Mouse (Mus musculus): ENCODE measurements around the gene Dhdh.

Dhdh gene

DNA sequence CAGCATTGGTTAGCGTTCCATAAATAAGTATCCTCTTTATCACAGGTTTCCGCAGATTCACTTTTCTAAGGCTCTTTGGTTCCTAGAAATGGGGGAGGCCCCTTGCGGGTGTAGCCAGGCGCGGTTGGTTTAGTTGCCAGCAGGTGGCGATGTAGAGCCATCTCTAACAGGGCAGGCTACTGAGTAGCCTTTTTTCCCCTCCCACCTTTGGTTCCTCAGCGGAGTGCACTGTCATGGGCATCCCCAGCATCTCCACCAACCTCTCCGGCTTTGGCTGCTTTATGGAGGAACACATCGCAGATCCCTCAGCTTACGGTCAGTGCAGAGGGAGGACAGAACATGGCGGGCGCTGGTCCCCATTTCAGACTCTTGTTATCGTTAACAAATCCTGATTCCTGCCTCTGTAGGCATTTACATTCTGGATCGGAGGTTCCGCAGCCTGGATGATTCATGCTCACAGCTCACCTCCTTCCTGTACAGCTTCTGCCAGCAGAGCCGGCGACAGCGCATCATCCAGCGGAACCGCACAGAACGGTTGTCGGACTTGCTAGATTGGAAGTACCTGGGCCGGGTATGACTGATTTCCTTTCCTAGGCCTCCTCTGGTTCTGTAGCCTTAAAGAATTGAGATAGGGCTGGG lies 37.1 kb downstream of the Dhdh start:
- DNase-seq (ENCODE audit: low spot score in 2 of 2) = peak; percentile 74 to 76

DNA sequence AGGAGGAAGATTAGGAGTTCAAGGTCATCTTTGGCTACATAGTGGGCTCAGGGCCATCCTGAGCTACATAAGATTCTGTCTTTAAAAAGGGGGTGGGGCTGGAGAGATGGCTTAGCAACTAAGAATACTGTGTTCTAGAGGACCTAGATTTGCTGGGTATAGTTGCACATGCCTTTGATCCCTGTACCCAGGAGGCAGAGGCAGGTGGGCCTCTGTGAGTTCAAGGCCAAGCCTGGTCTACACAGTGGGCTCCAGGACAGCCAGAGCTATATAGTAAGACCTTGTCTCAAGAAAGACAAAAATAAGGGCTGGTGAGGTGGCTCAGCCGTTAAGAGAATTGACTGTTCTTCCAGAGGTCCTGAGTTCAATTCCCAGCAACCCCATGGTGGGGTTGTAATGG lies 38.6 kb downstream of the Dhdh start:
- DNase-seq (ENCODE audit: low spot score in 2 of 2) = no peak

DNA sequence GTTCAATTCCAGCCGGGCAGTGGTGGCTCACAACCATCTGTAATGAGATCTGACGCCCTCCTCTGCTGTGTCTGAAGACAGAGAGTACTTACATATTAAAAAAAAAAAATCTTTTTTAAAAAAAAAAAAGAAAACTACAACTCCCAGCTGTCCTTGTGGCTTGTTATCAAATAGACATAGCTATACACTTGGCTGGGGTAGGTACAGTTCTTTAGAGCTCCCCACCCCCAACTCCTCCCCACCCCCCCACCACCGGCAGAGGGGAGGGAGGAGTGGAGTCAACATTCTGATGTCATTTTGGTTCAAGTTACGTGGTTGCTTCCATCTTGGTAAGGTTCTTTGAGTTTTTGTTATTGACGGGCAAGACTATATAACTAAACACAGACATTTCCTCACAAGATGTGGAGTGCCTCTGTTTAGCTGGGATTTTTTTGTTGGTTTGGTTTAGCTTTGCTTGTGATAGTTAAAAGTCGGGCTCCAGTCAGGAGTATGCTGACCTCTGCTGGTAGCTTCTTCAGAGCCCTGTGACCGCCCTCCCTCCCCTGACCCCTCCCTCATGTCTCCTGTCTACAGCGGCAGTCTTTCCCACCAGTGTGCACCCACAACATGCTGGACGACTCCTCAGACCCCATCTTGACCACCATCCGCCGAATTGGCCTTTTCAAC lies 41.1 kb downstream of the Dhdh start:
- DNase-seq (ENCODE audit: low spot score in 2 of 2) = no peak

DNA sequence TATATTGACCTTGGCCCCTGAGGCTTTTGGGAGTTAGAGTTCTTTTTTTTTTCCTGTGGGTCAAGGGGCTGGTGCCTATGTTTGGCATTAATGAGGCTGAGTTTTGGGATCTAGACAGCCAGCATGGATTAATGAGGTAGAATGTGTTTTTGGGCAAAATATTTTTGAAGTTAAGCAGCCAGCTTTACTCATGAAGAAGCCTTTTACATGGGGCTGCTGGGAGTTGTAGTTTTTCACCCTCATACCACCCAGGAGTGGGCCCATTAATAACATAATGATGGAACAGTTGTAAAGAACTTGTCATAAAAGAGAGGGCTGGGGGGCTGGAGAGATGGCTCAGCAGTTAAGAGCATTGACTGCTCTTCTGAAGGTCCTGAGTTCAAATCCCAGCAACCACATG lies 42.0 kb downstream of the Dhdh start:
- no peak for DNase-seq (ENCODE audit: low spot score in 2 of 2)

DNA sequence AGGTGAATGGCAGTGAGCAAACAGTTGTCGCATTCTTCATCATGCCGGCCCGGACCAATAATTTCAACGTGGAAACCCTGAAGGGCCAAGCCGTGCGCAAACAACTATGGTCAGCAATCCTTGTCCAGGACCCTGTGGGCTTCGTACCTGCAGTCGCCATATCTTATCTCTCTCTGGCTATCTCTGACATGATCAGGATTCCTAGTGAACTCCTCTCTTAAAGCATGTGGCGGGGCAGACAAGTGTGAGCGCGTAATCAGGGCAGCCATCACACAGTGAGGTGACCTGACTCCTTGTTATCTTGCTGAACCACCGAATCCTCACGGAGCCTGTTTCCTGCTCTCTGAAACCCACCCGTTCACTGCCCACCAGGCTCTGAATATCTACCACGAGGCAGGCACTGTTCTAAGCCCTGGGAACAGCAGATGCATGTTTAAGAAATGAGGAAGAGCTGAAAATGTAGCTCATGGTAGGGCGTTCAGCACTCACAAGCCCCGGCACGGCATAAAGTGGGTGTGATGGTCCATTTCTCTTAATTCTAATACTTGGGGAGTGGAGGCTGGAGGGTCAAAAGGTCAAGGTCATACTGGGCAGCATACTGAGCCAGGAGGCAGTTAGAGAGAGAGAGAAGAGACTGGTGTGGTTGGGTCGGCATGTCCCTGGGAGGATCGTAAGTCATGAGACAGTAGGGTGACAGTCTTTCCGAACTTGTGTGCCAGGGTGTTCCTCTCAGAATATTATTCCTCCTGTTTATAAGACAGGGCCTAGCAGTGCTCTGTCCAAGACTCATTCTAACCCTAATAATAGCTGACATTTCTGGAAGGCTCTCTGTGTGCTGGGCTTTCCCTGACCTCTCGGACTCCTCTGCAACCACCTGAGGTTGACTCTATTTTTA lies 44.8 kb downstream of the Dhdh start:
- no peak for DNase-seq (ENCODE audit: low spot score in 2 of 2)

DNA sequence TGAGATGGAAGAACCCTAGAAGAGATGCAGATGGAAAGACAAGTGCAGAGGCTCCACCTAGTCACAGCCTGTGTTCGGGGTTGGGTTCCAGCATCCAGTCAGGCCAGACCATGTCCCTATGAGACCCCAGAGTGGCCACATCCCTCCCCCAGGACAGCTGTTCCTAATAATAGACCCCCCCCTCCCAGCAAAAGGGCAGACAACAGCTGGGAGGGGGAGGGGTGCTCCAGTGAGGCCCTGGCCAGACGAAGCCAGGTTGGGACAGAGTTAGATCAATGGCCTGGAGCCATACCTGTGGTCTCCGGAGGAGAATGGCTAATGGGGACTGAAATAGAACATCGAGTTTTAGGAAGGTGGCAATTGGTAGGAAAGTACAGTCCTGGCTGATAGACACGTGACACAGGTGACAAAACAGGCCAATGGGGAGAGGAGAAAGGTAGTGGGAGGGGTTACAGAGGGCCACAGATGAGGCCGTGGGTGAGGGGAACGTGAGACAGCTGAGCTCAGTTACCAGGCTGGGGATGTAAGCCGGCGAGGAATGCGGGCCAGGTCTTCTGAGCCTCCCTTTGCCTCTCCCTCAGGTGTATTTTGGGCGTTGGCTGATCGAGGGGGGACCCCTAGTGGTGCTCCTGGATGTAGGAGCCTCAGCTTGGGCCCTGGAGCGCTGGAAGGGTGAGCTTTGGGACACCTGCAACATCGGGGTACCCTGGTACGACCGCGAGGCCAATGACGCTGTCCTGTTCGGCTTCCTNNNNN lies 50.9 kb downstream of the Dhdh start, which contains the start of gene Ruvbl2:
TSS of gene Ruvbl2 (minus strand) at position 576 of the 756 bp plus-strand sequence.
- DNase-seq (ENCODE audit: low spot score in 2 of 2) = no peak

DNA sequence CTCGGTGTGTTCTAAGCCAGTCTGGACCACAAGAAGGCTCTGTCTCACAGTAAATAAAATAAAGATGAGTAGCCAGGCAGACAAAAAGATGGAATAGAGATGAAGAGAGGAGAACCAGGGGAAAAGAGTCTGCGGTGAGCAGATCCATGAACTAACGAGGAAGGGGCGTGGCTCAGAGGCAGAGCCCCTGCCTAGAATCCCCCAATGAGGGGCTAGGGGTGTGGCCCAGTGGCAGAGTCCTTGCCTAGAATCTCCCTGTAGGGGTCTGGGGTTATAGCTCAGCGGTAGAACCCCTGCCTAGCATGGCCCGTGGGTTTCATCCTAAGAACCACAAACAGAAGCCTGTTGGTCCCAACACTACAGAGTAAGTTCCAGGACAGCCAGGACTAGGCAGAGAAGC lies 51.6 kb downstream of the Dhdh start:
- no peak for DNase-seq (ENCODE audit: low spot score in 2 of 2)

DNA sequence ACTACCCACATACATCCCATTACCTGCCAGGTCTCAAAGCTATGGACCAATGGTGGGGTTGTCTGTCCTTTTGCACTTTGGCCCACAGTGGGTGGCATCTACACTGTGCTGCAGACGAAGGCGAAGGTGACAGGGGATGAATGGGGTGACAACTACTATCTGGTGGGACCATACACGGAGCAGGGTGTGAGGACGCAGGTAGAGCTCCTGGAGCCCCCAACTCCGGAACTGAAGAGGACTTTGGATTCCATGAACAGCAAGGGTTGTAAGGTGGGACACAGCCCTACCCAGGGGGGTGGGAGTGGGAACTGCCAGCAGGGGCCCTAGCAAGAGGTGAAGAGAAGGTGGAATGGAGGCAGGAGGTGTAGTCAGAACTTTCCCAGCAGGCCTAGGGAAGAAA lies 52.2 kb downstream of the Dhdh start:
- DNase-seq (ENCODE audit: low spot score in 2 of 2) = no peak

DNA sequence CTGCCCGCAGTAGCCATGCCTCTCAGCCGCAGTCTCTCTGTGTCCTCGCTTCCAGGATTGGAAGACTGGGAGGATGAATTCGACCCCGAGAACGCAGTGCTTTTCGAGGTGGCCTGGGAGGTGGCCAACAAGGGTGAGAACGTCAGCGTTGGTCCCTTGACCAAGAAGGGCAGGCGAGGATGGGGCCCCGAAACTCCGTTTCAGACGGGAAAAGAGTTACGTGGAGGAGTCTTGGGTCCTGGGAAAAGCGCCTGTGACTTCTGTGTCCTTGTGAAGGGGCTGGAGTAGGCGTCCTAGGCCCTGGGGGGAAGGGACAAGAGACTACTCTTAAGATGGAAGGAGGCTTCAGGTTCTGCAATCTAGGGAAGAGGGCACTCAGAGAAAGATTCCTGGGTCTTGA lies 53.6 kb downstream of the Dhdh start:
- no peak for DNase-seq (ENCODE audit: low spot score in 2 of 2)

DNA sequence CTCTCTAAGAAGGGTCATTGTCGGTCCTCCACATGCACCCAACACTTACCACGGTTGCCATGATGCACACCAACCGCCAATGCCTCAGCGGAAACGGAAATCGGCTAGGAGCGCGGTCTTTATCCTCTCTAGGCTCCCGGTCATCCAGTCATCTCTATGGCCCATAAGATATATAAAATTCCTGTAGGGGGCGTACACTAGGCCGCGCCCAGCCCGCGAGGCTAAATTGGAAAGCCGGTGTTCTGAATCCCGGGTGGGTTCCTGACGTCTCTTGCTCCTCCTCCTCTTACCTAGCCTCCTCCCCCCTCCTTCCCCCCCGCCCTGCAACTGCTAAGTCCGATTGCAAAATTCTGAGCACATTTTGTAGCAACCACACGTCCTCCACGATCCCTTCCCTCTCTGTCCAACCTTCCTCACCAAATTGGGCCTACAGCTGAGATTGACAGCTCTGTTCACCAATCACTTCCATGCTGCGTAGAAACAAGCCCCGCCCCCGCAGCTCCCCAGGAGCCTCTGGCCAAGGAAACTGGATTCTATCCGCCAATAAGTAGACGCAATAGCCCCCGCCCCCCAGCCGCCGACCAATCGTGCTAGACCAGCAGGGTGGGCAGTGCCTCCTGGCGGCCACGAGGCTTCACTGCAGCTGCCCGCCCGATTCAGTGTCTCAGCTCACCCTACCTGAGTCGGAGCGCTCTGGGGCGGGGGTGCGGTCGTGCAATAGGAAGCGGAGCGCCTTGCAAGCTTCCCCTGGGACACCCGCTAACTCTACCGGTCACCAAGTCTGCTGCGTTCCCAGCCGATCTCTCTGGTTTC lies 54.2 kb downstream of the Dhdh start, which contains the start of gene Gys1:
TSS of gene Gys1 (plus strand) at position 642 of the 813 bp plus-strand sequence.
- peak; percentile 99 to 100 for DNase-seq (ENCODE audit: low spot score in 2 of 2)

DNA sequence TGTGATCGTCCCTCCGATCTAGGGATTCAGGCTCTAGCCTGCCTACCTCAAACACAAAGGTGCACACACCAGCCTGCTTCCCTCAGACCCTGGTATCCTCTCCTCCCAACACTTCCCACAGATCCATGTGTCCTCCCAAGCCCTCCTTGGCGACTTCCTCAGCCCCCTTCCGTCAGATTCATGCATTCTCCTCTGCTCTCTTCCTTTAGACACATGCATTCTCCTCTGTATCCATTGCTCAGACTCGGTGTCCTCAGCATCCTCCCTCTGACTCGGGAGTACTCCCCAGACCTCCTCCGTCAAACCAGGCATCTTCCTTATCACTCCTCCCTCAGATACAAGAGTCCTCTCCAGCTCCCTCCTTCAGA lies 54.8 kb downstream of the Dhdh start:
- DNase-seq (ENCODE audit: low spot score in 2 of 2) = no peak

DNA sequence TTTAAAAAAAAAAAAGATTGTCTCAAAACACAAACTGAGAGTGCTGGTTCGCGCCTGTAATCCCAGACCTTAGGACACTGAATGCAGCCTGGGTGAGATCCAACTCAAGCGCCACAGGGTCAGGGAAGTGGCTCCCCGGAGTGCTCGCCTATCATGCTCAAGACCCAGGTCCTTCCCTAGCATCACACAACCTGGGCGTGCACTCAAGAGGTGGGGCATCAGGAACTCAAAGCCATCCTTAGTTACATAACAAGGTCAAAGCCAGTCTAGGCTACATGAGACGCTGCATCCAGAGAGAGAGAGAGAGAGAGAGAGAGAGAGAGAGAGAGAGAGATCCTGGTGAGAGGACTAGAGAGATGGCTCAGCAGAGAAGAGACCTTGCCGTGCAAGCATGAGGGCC lies 62.0 kb downstream of the Dhdh start:
- DNase-seq (ENCODE audit: low spot score in 2 of 2) = no peak

DNA sequence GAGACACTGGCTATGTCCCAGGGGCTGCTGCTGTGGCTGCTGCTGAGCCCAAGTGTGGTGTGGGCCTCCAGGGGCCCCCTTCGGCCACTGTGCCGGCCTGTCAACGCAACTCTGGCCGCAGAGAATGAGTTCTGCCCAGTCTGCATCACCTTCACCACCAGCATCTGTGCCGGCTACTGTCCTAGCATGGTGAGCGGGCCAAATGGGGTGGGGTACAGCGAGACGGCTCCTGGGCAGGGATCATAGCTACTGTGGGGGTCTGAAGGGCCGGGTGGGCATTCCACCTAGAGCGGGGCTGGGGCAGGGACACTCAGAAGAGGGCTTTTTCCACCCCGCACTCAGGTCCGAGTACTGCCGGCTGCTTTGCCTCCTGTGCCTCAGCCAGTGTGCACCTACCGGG lies 67.4 kb downstream of the Dhdh start:
- DNase-seq (ENCODE audit: low spot score in 2 of 2) = no peak

Measured in heart, adult 9 months (tissue).